ENCODE assay signal across 25 mouse cellular contexts in genomic region chr19:37667855-37668594, GRCm38 (mm10). TPM values are rescaled to one million over a fixed set of nuclear protein-coding genes. Genes with fewer than 3 reads are reported as not detected.
A peak's percentile ranks its signal among the peaks of the same experiment; 100 is the strongest.
DNase-seq lines count a peak whose midpoint lies in the region; ATAC-seq and TF ChIP-seq lines count a peak whose summit lies in the region.
"Had no signal": no experiment of that assay in that cellular context is flagged by ENCODE, and none has a peak within 500 bp of the region (broad histone marks: within the 10 kb centered on the region; RNA-seq: fewer than 3 reads in every experiment).

No protein-coding gene starts in this region.

- 71% methylated on average over 13 of the region's 13 CpGs for WGBS in heart, embryonic 10.5 days
- 35% methylated on average over 13 of the region's 13 CpGs for WGBS in liver, embryonic 15.5 days (ENCODE audit: insufficient replicate concordance)

- H3K4me2 ChIP-seq in liver, embryonic 15.5 days: peak overlapping the region; percentile 51
- H3K4me2 ChIP-seq: embryonic facial prominence, embryonic 15.5 days; forebrain, embryonic 13.5 days; heart, embryonic 13.5 days; limb, embryonic 13.5 days; neural tube, embryonic 13.5 days had no signal

- no peaks in the 10 kb centered on the region for H3K36me3 ChIP-seq in heart, embryonic 10.5 days
- H3K36me3 ChIP-seq in MEL (ENCODE audit: control insufficient read depth in 1 of 2, insufficient read depth in 2 of 2, low read length in 2 of 2): peaks cover 2 to 31% of the 10 kb centered on the region in 2 experiments; a peak in 3 of 4 replicates
- H3K36me3 ChIP-seq in liver, embryonic 15.5 days (replicated peaks): peaks cover 8% of the 10 kb centered on the region; the same call in 1 of the 2 replicates
- H3K36me3 ChIP-seq: embryonic facial prominence, embryonic 15.5 days; heart, embryonic 13.5 days; limb, embryonic 13.5 days; midbrain, embryonic 10.5 days; neural tube, embryonic 13.5 days had no signal

- H3K27me3 ChIP-seq in heart, embryonic 10.5 days (ENCODE audit: insufficient read depth, poor library complexity, severe bottlenecking): no peaks in the 10 kb centered on the region
- H3K27me3 ChIP-seq in MEL (ENCODE audit: control insufficient read depth in 1 of 2, insufficient read depth in 2 of 2, low read length in 2 of 2): no peaks in the 10 kb centered on the region
- no peaks in the 10 kb centered on the region for H3K27me3 ChIP-seq in liver, embryonic 15.5 days
- H3K27me3 ChIP-seq: CH12.LX; embryonic facial prominence, embryonic 15.5 days; forebrain, embryonic 13.5 days; heart, embryonic 13.5 days; limb, embryonic 13.5 days; neural tube, embryonic 13.5 days had no signal

- TF ChIP-seq RAD21 in MEL (IDR thresholded peaks at IDR 0.05; ENCODE audit: low read depth, low read length): no peak

- no peaks in the 10 kb centered on the region for H3K9me3 ChIP-seq in heart, embryonic 10.5 days
- H3K9me3 ChIP-seq in MEL (replicated peaks; ENCODE audit: insufficient read depth, low read length): no peaks in the 10 kb centered on the region
- H3K9me3 ChIP-seq in liver, embryonic 15.5 days (replicated peaks): no peaks in the 10 kb centered on the region
- H3K9me3 ChIP-seq: embryonic facial prominence, embryonic 15.5 days; forebrain, embryonic 13.5 days; heart, embryonic 13.5 days; limb, embryonic 13.5 days; midbrain, embryonic 10.5 days; neural tube, embryonic 13.5 days had no signal

- H3K4me3 ChIP-seq in heart, embryonic 10.5 days: no peak overlapping the region
- H3K4me3 ChIP-seq in MEL (ENCODE audit: control insufficient read depth in 1 of 2, insufficient read depth in 1 of 2, low read depth in 2 of 2, low read length in 2 of 2): no peak overlapping the region
- no peak overlapping the region for H3K4me3 ChIP-seq in liver, embryonic 15.5 days (replicated peaks)
- H3K4me3 ChIP-seq: embryonic facial prominence, embryonic 15.5 days; forebrain, embryonic 13.5 days; heart, embryonic 13.5 days; limb, embryonic 13.5 days; midbrain, embryonic 10.5 days; neural tube, embryonic 13.5 days had no signal

- peak; percentile 97 for ATAC-seq in erythroid progenitor cell, adult 5-6 weeks (replicated peaks; ENCODE audit: low FRiP score, poor library complexity, severe bottlenecking)
- peak; percentile 95 for ATAC-seq in liver, embryonic 15.5 days (ENCODE audit: insufficient read depth)
- ATAC-seq: activated CD4-positive, CD25-positive, alpha-beta regulatory T cell, adult 4 months; forebrain, embryonic 13.5 days had no signal

- H3K79me2 ChIP-seq in MEL (ENCODE audit: control insufficient read depth, insufficient read depth, low read length, poor library complexity): no peaks in the 10 kb centered on the region

- TF ChIP-seq EP300 in MEL (IDR thresholded peaks at IDR 0.05; ENCODE audit: low read depth in 1 of 2, low read length in 2 of 2): peak; percentile 93 to 96

- no peak for TF ChIP-seq CTCF in MEL (IDR thresholded peaks at IDR 0.05 in 2 of 3, conservative IDR thresholded peaks at IDR 0.05 in 1 of 3; ENCODE audit: control insufficient read depth in 1 of 3, insufficient read depth in 1 of 3, low read depth in 2 of 3, low read length in 3 of 3, poor library complexity in 1 of 3, severe bottlenecking in 1 of 3)

- peak; percentile 79 for DNase-seq in heart, embryonic 10.5 days (ENCODE audit: low spot score)
- no peak for DNase-seq in heart, postnatal 4 days
- DNase-seq in MEL (ENCODE audit: low read depth, low spot score): peak; percentile 86
- no peak for DNase-seq in lung, postnatal 36 days
- DNase-seq in kidney, postnatal 25 days: no peak
- no peak for DNase-seq in left cerebral cortex, postnatal 14 days (ENCODE audit: low spot score in 2 of 2)
- DNase-seq: adrenal gland, postnatal 25 days; cerebellum, postnatal 10 days; embryo, embryonic 11 days; gastrocnemius, postnatal 36 days; kidney, postnatal 10 days; layer of hippocampus, adult 9-11 months; right cerebral cortex, postnatal 4 days had no signal

- intact Hi-C loops in left cerebral cortex, postnatal 14 days (cut with DNase I): no loop called here

- H3K4me1 ChIP-seq in heart, embryonic 10.5 days: no peaks in the 10 kb centered on the region
- peaks cover 14 to 23% of the 10 kb centered on the region in 2 experiments for H3K4me1 ChIP-seq in MEL (ENCODE audit: control insufficient read depth in 1 of 2, insufficient read depth in 2 of 2, low read length in 2 of 2)
- H3K4me1 ChIP-seq in liver, embryonic 15.5 days (replicated peaks): peaks cover 28% of the 10 kb centered on the region
- H3K4me1 ChIP-seq: embryonic facial prominence, embryonic 15.5 days; heart, embryonic 13.5 days; neural tube, embryonic 13.5 days had no signal

- TF ChIP-seq POLR2A in MEL (IDR thresholded peaks at IDR 0.05; ENCODE audit: control insufficient read depth in 1 of 2, insufficient read depth in 1 of 2, low read depth in 1 of 2, low read length in 2 of 2, poor library complexity in 1 of 2): no peak

- no peak overlapping the region for H3K27ac ChIP-seq in heart, embryonic 10.5 days
- H3K27ac ChIP-seq in MEL (ENCODE audit: control insufficient read depth, low read depth, low read length): peak overlapping the region; percentile 15
- H3K27ac ChIP-seq in liver, embryonic 15.5 days (replicated peaks): peak overlapping the region; percentile 65
- H3K27ac ChIP-seq: embryonic facial prominence, embryonic 15.5 days; forebrain, embryonic 13.5 days; heart, embryonic 13.5 days; limb, embryonic 13.5 days; midbrain, embryonic 10.5 days; neural tube, embryonic 13.5 days had no signal

- H3K9ac ChIP-seq in MEL (ENCODE audit: control insufficient read depth, low read depth, low read length, poor library complexity, severe bottlenecking): no peak overlapping the region
- no peak overlapping the region for H3K9ac ChIP-seq in liver, embryonic 15.5 days
- H3K9ac ChIP-seq: embryonic facial prominence, embryonic 15.5 days; forebrain, embryonic 13.5 days; heart, embryonic 13.5 days; limb, embryonic 13.5 days; neural tube, embryonic 13.5 days had no signal

TF ChIP-seq in MEL, 35 proteins besides CTCF, POLR2A, EP300 and RAD21 (continues in another document):
- TF ChIP-seq POLR2AphosphoS5 (IDR thresholded peaks at IDR 0.05; ENCODE audit: borderline replicate concordance, low read depth, low read length): peak; percentile 86; the same call in 1 of the 2 replicates
- TF ChIP-seq RCOR1 (IDR thresholded peaks at IDR 0.05; ENCODE audit: low read depth, low read length): peak; percentile 64
- TF ChIP-seq ETS1 (IDR thresholded peaks at IDR 0.05; ENCODE audit: low read depth, low read length): peak; percentile 75
- TF ChIP-seq GATA1 (IDR thresholded peaks at IDR 0.05; ENCODE audit: low read depth, low read length): peak; percentile 92
- TF ChIP-seq ELF1 (IDR thresholded peaks at IDR 0.05; ENCODE audit: low read depth, low read length): 0 out of 2 replicates have a peak, but pooled peaks have one; percentile 21
- no peak for TF ChIP-seq HCFC1 (IDR thresholded peaks at IDR 0.05; ENCODE audit: low read depth, low read length)
- no peak for TF ChIP-seq SMC3 (IDR thresholded peaks at IDR 0.05; ENCODE audit: low read depth, low read length)
- no peak for TF ChIP-seq NRF1 (IDR thresholded peaks at IDR 0.05; ENCODE audit: insufficient read depth, low read depth, low read length, poor library complexity, severe bottlenecking)
- TF ChIP-seq GABPA (IDR thresholded peaks at IDR 0.05; ENCODE audit: low read depth, low read length): no peak
- TF ChIP-seq ZC3H11A (IDR thresholded peaks at IDR 0.05; ENCODE audit: low read depth, low read length): no peak
- TF ChIP-seq TAL1 (IDR thresholded peaks at IDR 0.05; ENCODE audit: low read length): peak; percentile 97
- TF ChIP-seq ZNF384 (IDR thresholded peaks at IDR 0.05; ENCODE audit: low read depth, low read length): no peak; the same call in 1 of the 2 replicates
- no peak for TF ChIP-seq ZMIZ1 (IDR thresholded peaks at IDR 0.05; ENCODE audit: low read depth, low read length)
- peak; percentile 34; the same call in 1 of the 2 replicates for TF ChIP-seq BHLHE40 (IDR thresholded peaks at IDR 0.05; ENCODE audit: borderline replicate concordance, low read depth, low read length)
- peak; percentile 97 for TF ChIP-seq TCF12 (IDR thresholded peaks at IDR 0.05; ENCODE audit: low read depth, low read length)
- TF ChIP-seq MEF2A (IDR thresholded peaks at IDR 0.05; ENCODE audit: extremely low read depth, insufficient replicate concordance, low read depth, low read length, poor library complexity, severe bottlenecking): no peak
- no peak for TF ChIP-seq CHD1 (IDR thresholded peaks at IDR 0.05; ENCODE audit: low read depth, low read length)
- TF ChIP-seq SIN3A (IDR thresholded peaks at IDR 0.05; ENCODE audit: low read length): peak; percentile 52; the same call in 1 of the 2 replicates
- no peak for TF ChIP-seq USF1 (IDR thresholded peaks at IDR 0.05; ENCODE audit: low read depth, low read length)
- 0 out of 2 replicates have a peak, but pooled peaks have one; percentile 10 for TF ChIP-seq JUND (IDR thresholded peaks at IDR 0.05; ENCODE audit: low read depth, low read length)
- TF ChIP-seq MYB (IDR thresholded peaks at IDR 0.05; ENCODE audit: low read depth, low read length): 0 out of 2 replicates have a peak, but pooled peaks have one; percentile 39

RNA-seq across cellular contexts. Expression of gene Cyp26c1, which starts 17.4 kb away (rescaled TPM):
- polyA plus RNA-seq in heart, embryonic 10.5 days (2016; fragmentation: Nextera tagmentation; extraction: Ambion mirVana): 0.10 and 0.21 TPM in 2 replicates
- total RNA-seq in heart, postnatal 4 days (2021): not detected
- total RNA-seq in MEL (2012; rRNA removed): 0.08 TPM in 1 of 2 replicates, not detected in the other
- polyA plus RNA-seq in MEL (2012; ENCODE audit: insufficient read depth in 1 of 2, insufficient read length in 2 of 2, low read depth in 1 of 2, low replicate concordance in 2 of 2, missing spikeins in 1 of 2): not detected
- not detected in 2 replicates for total RNA-seq in erythroid progenitor cell, adult 5-6 weeks (2015; ENCODE audit: low replicate concordance)
- not detected in 2 replicates for total RNA-seq in erythroid progenitor cell, adult 5-6 weeks (2017; ENCODE audit: low replicate concordance)
- not detected in 2 replicates for polyA plus RNA-seq in liver, embryonic 15.5 days (2015; fragmentation: Nextera tagmentation; extraction: Ambion mirVana)
- not detected for total RNA-seq in left cerebral cortex, postnatal 14 days (2021)
- total RNA-seq: adrenal gland, postnatal 25 days; CH12.LX; gastrocnemius, postnatal 36 days; hematopoietic stem cell, adult 5-6 weeks had no signal
- polyA plus RNA-seq: activated CD4-positive, CD25-positive, alpha-beta regulatory T cell, adult 4 months; forebrain, embryonic 13.5 days; heart, embryonic 13.5 days; lung, embryonic 16.5 days; neural tube, embryonic 13.5 days had no signal

RNA-seq across cellular contexts. Expression of gene Cyp26a1, which starts 29.6 kb away (rescaled TPM):
- 2.2 and 3.4 TPM in 2 replicates for polyA plus RNA-seq in heart, embryonic 10.5 days (2016; fragmentation: Nextera tagmentation; extraction: Ambion mirVana)
- total RNA-seq in heart, postnatal 4 days (2021): under 1 TPM; 0.38 to 0.88 TPM
- total RNA-seq in MEL (2012; rRNA removed): not detected in 2 replicates
- polyA plus RNA-seq in MEL (2012; ENCODE audit: insufficient read depth in 1 of 2, insufficient read length in 2 of 2, low read depth in 1 of 2, low replicate concordance in 2 of 2, missing spikeins in 1 of 2): not detected
- 1.3 TPM in 1 of 2 replicates, not detected in the other for total RNA-seq in erythroid progenitor cell, adult 5-6 weeks (2015; ENCODE audit: low replicate concordance)
- total RNA-seq in erythroid progenitor cell, adult 5-6 weeks (2017; ENCODE audit: low replicate concordance): not detected in 2 replicates
- 0.16 and 0.20 TPM in 2 replicates for polyA plus RNA-seq in liver, embryonic 15.5 days (2015; fragmentation: Nextera tagmentation; extraction: Ambion mirVana)
- total RNA-seq in left cerebral cortex, postnatal 14 days (2021): under 1 TPM in 1 of 2 experiments, not detected in 1; 0.25 TPM
- total RNA-seq: adrenal gland, postnatal 25 days; hematopoietic stem cell, adult 5-6 weeks had no signal
- polyA plus RNA-seq: activated CD4-positive, CD25-positive, alpha-beta regulatory T cell, adult 4 months had no signal

Comparison
In these comparisons a context has a peak if more than half of its experiments do, and no peak if none do; other contexts are left out.
1. DNase-seq: peak in heart, embryonic 10.5 days (single experiment) and MEL (single experiment); none in heart, postnatal 4 days (single experiment), lung, postnatal 36 days (single experiment), kidney, postnatal 25 days (0 of 2) and left cerebral cortex, postnatal 14 days (0 of 2).